Mouse (Mus musculus) brain, embryonic 18.5 days (tissue): ENCODE measurements around the gene Aqp5.

Source experiments
- DNase-seq: peaks from one replicate; pipeline ENCODE4 v3.0.0-alpha.2; 2012; ENCODE audit warnings: low read depth, low spot score

Gene Aqp5

DNA sequence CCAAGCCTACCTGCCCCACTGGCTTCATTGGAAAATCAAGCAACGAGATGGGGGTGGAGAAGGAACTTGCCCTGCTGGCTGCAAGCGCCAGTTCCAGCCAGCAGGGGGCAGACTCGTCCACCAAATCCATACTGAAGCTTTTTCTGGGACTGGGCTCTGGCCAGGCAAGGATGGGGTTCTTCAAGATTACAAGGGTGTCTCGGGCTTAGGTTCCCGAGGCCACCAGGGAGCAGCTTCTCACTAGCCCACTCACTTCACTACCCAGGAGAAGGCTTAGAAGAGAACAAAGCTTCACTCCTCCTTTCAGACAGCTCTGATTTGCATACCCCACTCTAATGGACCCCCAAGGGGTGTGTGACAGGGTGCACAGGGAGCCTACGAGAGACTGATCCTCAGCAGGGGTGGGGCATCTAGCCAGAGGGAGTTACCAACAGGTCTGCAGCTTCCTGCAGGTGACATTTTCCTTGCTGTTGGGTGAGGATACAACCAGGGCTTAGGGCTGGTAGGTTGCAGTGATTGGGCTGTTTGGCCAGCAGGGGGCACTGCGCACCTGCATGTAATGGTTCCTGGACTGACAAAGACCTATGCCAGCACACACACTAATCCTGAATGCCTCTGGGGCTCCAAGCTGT lies 5.6 kb downstream of the Aqp5 start:
- DNase-seq, result peak; percentile 63

DNA sequence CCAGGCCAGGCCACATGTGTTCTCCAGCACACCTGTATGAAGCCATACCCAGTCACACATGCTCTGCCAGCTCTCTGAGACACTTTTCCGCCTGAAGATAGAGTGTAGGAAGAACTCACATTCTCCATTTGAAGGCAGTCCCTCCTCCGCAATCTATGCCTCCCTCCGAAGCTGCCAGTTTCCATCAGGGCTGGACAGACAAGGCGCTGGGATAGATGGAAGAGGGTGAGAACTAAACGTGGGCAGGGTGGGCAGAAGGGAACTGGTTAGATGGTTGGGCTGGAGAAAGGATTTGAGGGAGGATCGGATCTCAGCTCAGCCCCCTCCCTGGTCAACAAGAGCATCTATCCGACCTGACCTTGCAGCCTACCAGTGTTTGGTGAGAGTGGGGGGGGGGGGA lies 6.3 kb downstream of the Aqp5 start:
- no peak for DNase-seq

DNA sequence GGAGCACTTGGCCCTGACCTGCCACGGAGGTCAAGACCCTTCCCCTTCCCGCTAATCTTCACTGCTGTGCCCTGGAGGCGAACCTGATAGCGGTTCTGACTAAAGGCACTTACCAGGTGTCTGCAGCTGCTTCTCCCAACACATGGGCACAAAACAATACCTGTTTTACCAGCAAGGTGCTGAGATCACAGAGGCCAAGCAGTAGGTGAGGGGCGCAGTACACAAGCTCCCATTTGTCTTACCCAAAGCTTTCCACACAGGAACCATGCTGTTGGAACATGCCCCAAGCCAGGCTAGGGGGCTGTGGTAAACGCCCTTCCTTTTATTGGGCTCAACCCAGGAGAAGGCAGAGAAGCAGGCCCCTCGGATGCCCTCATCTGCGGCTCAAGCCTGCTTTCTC lies 7.0 kb downstream of the Aqp5 start:
- DNase-seq, result no peak

DNA sequence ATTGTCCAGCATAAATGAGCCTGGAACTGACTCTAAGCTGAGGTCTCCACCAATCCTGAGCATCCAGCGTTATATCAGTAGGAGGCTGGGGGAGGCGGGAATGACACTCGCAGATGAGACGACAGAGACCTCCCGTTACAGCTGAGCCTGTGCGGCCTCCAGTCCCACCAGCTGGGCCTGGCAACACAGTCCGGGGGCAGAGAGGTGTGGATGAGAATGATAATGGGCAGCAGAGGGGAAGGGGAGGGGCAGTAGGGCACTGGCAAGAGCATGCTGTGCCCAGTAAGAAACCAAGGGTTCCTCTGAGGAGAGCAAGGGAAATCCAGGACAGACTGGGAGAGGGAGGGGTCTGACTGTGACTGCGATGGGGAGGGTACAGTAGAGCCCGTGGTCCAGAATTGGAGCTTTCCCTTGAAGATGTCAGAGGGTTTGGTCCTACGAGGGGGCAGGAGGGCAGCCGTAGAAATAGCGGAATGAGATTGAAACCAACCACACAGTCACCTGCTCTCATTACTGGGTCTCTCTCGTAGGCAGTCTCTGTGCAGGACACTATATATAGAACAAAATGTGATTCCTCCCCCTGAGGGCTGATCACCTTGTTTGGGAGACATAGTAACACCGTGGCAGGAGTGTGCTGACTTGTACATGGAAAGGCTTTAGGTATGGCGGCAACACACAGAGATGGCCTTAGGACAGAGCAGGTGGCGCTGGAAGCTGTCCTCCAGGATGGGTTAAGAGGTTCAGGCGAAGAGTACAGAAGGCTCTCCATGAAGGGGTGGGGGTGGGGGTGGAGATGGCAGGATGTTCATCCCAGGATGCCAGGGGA lies 8.9 kb downstream of the Aqp5 start:
- DNase-seq, result no peak

DNA sequence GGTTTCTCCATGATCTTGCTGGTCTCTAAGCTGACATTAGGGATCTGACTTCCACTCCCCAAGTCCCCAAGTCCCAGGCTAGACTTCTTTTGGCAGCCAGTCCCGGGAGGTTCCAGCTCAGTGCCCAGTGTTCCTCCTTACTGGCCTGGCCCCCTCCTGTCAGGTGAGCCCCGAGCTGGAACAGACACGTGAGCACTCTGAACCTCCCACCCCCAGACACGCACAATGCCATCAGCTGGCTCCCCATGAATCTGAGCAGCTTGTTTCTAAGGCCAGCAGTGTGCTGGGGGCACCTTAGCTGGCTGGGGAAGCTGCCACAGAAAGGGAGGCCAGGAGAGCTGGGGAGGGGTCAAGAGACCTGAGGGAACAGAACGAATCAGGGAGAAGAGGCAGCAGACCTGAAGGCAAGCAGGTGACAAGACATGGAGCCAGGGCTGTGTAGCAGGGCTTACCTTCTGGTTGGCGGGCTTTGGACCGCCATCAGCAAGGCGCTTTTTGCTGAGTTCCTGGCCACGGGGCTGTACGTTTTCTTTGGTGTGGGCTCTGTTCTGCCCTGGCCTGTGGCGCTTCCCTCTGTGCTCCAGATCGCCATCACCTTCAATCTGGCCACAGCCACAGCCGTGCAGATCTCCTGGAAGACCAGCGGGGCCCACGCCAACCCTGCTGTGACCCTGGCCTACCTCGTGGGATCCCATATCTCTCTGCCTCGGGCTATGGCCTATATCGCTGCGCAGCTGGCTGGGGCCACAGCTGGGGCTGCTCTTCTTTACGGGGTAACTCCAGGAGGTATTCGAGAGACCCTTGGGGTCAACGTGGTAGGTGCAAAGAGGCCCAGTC lies 10.6 kb downstream of the Aqp5 start, which contains the start of gene Aqp6:
Aqp6 (plus strand) TSS at position 415 of the 837 bp plus-strand sequence.
- no peak for DNase-seq

DNA sequence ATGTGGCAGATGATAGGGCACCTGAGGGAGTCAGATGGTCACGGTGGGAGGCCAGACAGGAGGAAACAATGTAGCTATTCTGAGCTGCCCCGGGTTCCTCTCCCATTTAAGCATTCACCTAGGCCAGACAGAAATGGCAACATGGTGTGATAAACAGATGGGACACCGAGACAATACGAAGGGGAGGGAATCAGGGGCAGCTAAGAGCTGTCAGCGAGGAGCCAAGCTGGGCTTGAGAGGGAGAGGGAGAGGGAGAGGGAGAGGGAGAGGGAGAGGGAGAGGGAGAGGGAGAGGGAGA lies 11.2 kb downstream of the Aqp5 start:
- no peak for DNase-seq

DNA sequence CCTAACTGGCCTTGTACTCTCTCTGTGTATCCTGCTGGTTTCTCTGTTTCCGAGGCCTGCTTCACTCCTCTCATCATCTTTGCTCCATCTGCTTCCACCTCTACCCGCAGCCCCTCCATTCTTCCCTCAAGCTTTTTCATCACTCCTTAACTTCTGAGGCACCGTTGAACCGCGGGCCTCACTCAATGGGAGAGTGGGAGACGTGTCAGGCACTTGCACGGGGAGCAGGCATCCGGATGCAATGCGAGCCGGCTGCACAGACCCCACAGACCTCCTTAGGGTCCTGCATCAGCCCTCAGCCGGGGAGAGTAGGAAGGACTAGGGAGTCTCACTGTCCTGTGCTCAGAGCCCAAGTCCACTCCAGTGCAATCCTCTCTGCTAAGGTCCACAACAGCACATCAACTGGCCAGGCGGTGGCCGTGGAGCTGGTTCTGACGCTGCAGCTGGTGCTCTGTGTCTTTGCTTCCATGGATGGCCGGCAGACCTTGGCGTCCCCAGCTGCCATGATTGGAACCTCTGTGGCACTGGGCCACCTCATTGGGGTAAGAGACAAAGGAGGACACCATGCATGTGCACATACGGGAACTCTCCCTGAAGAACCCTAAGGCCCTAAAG lies 11.7 kb downstream of the Aqp5 start:
- no peak for DNase-seq

DNA sequence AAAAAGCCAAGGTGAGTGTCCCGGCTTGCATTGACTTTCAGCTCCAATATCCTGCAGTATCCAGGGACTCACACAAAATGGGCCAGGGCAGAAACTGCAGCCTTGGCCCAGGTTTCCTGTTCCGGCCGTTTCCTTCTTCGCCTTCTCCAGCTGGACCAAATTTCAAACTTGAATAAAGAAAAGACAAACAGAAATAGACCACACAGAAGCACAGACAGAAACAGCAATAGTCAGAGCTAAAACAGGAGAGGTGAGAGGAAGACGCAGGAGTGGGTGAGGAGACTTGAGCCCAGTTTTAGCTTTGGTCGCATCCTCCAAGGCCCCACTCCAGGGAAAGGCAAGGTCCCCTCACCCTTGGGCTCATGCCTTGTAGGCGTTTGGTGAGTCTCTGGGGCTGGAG lies 12.6 kb downstream of the Aqp5 start:
- DNase-seq, result no peak

DNA sequence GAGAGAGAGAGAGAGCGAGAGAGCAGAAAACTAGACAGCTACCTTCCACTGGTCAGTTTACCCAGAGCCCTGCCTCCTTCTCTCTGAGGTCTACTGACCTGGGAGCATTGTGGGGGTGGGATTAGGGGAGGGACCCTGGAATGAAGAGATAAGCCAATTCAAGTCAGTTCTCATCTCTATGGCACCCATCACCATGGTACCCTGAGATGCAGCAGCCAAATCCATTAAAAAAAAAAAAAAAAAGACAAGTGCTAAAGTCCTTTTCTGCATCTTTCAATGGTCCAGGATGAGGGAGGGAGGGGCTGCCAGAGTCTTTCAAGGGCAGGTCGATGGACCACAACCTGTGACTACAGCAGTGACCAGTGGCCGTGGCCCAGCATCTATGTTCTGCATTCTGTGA lies 15.0 kb downstream of the Aqp5 start:
- DNase-seq, result peak; percentile 26

DNA sequence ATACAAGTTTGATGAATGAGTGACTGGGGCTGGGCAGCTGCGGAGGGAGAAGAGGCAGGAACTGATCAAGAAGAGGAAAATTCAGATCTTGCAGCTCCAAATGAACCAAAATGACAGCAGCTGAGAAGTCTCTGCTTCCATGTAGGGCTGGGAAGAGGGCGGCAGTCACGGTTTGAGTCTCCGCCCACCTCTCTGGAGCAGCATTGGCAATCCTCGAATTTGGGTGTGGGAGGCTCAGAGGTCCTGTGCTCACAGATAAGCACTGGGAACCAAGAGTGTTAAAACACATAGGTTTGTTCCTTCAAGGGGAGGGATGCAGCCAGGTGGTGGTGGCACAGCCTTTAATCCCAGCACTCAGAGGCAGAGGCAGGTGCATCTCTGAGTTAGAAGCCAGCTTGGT lies 15.9 kb downstream of the Aqp5 start:
- no peak for DNase-seq

DNA sequence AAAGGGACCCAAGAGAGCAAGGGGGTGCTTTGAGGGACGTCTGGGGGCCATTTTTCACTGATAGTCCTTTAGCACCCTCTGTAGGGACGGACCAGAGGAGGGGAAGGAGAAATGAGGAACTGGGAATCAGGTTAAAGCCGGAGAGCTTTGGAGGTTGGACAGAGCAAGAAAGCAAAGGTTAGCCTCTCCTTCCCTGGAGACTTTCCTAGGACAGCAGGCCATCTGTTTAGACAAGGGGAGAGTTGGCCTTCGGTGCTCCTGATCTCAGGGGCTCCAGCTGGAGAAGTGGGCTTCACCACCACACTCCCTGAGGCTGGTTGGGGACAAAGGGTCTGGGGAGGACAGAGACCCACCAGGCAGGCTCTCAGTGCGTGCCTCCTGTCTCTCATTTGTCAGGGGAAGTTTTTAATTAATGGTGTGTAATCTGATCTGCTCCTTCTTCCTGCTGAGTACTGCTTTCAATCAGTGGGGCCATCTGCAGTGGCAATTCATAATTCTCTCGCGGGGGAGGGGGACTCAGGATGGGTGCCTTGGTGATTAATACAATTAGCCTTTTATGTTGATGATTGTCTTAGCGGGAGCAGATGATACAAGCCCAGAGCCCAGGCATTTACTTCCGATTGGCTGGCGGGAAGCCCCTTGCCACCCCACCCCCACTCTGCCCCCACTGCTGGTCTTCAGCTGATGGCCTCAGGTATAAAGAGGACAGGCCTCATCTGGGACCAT lies 17.0 kb downstream of the Aqp5 start:
- DNase-seq, result peak; percentile 22

DNA sequence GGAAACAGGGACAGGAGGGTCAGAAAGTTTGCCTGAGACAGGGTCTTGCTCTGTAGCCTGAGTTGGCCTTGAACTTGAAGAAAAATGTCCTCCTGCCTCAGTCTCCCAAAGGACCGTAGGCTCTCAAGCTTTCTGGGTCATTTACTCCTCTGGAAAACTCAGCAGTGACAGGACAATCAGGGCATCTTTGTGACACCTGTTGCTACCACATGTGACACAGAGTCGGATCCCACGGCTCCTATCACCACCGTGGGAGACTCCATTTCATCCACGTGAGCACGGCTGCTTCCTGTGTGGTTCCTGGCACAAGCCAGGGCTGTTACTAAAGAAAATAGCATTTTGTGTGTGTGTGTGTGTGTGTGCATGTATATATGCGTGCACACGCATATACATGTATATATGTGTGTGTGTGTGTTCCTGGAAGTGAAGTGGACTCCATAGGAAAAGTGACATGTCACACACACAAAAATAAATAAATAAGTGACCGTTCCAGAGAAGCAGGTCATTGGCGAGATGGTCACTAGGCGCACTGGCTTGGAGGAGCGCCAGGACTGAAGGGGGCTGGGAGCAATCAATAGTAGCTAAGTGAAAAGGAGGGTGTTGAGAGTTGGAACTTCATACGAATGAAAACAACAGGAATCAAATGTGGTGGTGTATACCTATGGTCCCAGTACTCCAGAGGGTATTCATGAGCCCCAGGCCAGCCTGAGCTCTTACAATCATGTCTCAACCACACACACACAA lies 18.0 kb downstream of the Aqp5 start:
- DNase-seq, result no peak

DNA sequence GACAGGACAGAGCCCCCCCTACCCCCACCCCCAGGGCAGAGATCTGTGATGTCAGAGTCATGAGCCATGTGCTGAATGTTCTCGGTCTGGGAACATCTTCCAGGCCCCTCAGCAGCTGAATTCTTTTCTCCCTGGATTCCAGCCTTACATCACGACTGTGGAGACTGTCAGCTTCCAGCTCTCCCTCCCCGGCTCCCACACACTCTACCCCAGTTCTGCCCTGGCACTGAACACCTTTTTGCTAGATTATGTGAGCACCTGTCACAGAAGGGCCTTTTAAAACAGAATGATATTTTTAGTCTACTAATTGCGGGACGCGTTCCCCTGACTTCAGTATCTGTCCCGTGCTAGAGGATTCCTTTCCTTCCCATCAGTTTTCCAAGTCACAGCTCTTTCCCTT lies 21.0 kb downstream of the Aqp5 start:
- no peak for DNase-seq

DNA sequence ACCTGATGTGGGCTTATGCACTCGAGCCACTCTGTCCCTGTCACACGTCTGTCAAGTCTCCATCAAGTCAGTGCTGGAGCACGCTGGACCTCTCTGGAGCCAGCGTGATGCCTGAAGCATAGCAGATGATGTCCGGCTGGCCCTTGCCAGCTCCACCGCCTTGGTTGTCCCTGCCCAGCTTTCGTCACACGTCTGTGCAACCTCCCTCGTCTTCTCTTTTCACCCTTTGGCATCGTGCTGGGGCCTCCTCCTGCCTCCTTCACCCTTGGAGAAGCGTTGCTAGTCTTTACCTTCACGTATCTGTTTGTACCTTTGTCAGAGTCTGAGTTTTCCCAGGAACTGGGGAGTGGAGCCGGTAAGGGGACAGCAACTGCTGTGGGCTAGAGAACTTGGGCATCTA lies 23.7 kb downstream of the Aqp5 start:
- no peak for DNase-seq

DNA sequence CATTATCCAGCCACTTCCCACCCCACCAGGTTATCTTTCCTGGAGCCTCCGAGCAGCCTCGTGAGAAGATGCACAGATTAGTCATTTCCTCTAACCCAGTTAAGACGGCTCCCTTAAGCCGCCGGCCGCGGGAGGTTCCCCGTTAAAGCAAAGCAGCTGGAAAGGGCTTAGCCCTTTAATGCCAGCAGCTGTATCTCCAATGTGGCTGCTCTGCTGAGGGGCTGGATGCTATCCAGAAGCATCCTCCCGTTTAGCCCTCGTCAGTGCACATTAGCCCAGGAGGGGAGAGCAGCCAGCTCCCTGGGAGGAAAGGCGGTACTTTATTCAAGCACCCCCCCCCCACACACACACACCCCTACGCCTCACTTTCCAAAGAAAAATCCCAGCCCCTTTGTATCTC lies 24.2 kb downstream of the Aqp5 start:
- no peak for DNase-seq

DNA sequence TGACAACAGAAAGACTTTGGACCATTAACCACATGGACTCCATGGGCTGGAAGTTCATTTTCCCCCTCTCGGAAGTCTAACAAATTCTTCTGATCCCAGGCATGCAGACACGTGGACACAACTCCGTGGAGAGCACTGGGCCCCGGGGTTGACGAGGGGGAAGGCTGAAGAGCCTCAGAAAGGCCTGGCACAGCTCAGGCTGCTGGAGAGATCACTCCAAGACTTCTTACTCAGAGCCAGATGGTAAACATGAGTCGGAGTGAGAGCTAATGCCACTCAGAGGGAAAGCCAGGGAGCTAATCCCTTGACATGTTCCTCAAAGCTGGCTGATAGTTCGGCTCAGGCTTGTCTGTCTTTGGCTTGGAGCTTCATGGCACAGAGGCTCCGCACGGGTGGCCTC lies 24.7 kb downstream of the Aqp5 start:
- DNase-seq, result no peak

DNA sequence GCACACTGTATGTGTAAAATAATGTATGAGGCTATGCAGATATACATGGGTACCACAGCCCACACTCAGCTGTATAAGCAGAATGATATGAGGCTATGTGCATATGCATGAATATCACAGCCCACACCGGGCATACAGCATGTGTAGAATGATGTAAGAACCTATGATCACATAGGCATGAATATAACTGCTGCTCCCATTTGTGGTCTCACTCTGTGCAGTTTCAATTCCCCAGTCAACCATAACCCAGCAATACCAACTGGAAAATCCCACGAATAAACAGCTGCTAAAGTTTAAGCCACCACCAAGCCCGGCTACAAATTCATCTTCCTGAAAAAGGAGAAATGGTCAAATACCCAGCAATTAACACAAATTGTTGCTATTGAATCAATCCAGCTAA lies 28.0 kb downstream of the Aqp5 start:
- DNase-seq, result no peak

DNA sequence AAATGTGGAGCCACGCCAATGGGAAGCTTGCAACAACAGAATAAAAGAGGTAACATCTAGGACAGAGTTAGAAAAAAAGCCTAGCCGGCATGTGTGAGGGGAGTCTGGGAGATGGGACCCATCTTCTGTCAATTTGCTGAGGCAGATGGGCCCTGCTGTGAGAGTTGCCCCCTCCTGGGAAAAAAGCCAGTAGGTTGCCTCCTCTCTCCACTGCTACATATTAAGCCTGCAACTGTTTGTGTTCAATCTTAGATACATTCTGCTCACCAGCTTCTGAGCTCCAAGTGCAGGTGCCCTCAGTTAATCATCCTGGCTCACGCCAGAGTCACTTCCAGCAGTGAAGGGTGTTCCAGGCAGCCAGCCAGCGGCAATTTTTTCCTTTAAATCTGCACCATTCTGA lies 29.2 kb downstream of the Aqp5 start:
- DNase-seq, result no peak

DNA sequence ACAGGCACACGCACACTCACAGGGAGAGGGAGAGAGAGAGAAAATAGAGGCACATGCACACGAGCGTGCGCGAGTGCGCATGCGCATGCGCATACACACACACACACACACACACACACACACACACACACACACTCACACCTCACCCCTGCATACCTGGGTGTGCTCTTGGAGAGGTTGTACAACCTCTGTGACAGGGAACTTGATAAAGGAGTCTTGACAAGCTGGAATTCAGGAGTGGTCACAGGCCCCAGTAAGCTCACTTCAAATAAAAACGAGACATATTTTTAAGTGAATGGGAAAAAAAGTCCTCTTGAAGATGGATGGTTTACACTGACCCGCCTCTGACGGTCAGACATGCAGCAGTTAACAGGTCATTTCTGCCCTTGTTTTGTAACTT lies 31.5 kb downstream of the Aqp5 start:
- DNase-seq, result no peak

DNA sequence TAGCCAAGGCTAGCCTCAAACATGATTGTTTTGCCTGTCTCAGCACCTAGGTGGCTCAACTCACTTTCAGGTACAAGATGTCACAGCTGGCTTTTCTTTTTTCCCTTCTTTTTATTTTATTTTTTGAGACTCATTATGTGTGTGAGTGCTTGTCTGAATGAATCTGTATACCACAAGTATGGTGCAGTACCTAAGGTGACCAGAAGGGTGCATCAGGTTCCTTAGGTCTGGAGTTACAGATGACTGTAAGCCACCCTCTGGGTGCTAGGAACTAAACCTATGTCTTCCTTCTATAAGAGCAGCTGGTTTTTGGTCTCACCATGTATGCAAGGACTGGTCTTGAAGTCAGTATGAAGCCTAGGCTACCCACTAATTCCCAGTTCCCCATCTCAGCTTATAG lies 41.0 kb downstream of the Aqp5 start:
- DNase-seq, result no peak

DNA sequence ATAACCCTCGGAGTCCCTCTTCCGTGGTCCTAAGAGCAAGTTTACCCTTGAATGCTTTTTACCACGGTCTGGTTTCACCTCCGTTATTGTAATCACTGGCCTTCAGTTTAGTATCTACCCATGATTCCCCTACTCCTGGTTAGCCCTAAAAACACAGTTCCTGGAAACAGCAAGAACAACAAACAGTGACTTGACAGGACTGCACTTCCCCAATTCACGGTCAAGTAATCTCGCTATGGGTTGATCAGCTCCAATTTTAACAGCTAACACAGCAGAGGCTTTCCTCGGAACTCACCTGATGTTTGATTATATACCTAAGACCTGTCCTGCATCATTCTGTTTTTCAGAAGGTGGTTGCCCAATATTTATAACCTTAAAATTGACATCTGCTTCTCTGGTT lies 44.1 kb downstream of the Aqp5 start:
- DNase-seq, result no peak
